8 mouse cellular contexts compared by ENCODE assay signal in the genomic region with DNA sequence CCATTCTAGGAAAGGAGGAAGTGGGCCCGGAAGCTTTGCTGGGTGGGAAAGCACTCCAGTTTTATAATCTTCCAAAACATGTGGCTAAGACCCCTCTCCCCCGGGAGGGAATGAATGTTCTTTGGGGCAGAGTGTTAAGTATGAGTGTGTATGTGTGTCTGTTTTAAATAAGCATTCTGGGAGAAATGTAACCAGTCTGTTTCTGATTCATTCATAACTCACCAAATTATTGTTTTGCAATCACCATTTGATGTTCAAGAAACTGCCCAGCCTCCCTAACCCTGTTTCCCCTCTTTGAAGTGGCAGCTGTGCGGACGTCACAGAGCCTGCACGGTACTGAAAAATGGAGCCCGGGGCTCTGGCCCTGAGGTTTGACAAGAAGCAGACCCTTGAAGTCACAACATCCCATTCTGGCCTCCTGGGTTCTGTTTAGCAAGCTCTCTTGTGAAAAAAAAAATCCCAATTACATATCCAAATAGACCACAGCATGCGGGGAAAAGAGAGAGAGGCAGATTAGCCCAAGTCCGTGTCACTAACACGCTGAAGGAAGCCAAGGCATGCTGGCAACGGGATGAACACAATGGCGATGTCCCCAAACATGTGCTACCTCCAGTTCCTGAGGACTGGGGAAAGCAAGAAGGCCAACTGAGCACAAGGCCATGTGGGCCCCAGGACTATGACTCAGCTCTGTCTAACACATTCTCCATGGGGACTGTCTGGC.
DNase-seq lines count a peak whose midpoint lies in the region; ATAC-seq lines count a peak whose summit lies in the region.

No protein-coding gene starts in this region.

- H3K9me3 ChIP-seq in forebrain, embryonic 13.5 days (replicated peaks): no peaks in the 10 kb centered on the region
- H3K9me3 ChIP-seq in forebrain, embryonic 12.5 days: no peaks in the 10 kb centered on the region
- no peaks in the 10 kb centered on the region for H3K9me3 ChIP-seq in embryonic facial prominence, embryonic 13.5 days
- no peaks in the 10 kb centered on the region for H3K9me3 ChIP-seq in kidney, embryonic 15.5 days (replicated peaks)

- DNase-seq in Muller cell, postnatal 12 days (ENCODE audit: inconsistent ontology term): peak; percentile 45
- peak; percentile 83 for DNase-seq in lung, postnatal 10 days
- no peak for DNase-seq in urinary bladder, postnatal 4 days (ENCODE audit: low spot score in 2 of 2)
- no peak for DNase-seq in layer of hippocampus, adult 9-10 months (ENCODE audit: low spot score)

- H3K4me2 ChIP-seq in forebrain, embryonic 13.5 days: no peak overlapping the region
- H3K4me2 ChIP-seq in forebrain, embryonic 12.5 days: no peak overlapping the region
- H3K4me2 ChIP-seq in embryonic facial prominence, embryonic 13.5 days: 0 out of 2 replicates have a peak overlapping the region, but pooled peaks have one; percentile 2
- H3K4me2 ChIP-seq in kidney, embryonic 15.5 days: no peak overlapping the region

- no peak overlapping the region for H3K9ac ChIP-seq in forebrain, embryonic 13.5 days
- no peak overlapping the region for H3K9ac ChIP-seq in forebrain, embryonic 12.5 days
- no peak overlapping the region for H3K9ac ChIP-seq in embryonic facial prominence, embryonic 13.5 days
- no peak overlapping the region for H3K9ac ChIP-seq in kidney, embryonic 15.5 days

- no peaks in the 10 kb centered on the region for H3K27me3 ChIP-seq in forebrain, embryonic 13.5 days
- H3K27me3 ChIP-seq in forebrain, embryonic 12.5 days: no peaks in the 10 kb centered on the region
- H3K27me3 ChIP-seq in embryonic facial prominence, embryonic 13.5 days: no peaks in the 10 kb centered on the region
- H3K27me3 ChIP-seq in kidney, embryonic 15.5 days: no peaks in the 10 kb centered on the region

- H3K4me1 ChIP-seq in forebrain, embryonic 13.5 days: peaks cover 11% of the 10 kb centered on the region
- peaks cover 6% of the 10 kb centered on the region for H3K4me1 ChIP-seq in forebrain, embryonic 12.5 days
- H3K4me1 ChIP-seq in embryonic facial prominence, embryonic 13.5 days: peaks cover 28% of the 10 kb centered on the region
- peaks cover 9% of the 10 kb centered on the region for H3K4me1 ChIP-seq in kidney, embryonic 15.5 days

- 54% methylated on average over 11 of the region's 11 CpGs for WGBS in forebrain, embryonic 13.5 days
- 53% methylated on average over 11 of the region's 11 CpGs for WGBS in forebrain, embryonic 12.5 days
- WGBS in embryonic facial prominence, embryonic 13.5 days: 28% methylated on average over 11 of the region's 11 CpGs
- 62% methylated on average over 11 of the region's 11 CpGs for WGBS in kidney, embryonic 15.5 days

- H3K4me3 ChIP-seq in forebrain, embryonic 13.5 days: no peak overlapping the region
- H3K4me3 ChIP-seq in forebrain, embryonic 12.5 days (replicated peaks): no peak overlapping the region
- H3K4me3 ChIP-seq in embryonic facial prominence, embryonic 13.5 days: no peak overlapping the region
- no peak overlapping the region for H3K4me3 ChIP-seq in kidney, embryonic 15.5 days (replicated peaks)

- H3K36me3 ChIP-seq in forebrain, embryonic 13.5 days (ENCODE audit: poor library complexity, severe bottlenecking): no peaks in the 10 kb centered on the region
- no peaks in the 10 kb centered on the region for H3K36me3 ChIP-seq in forebrain, embryonic 12.5 days (replicated peaks)
- H3K36me3 ChIP-seq in embryonic facial prominence, embryonic 13.5 days: no peaks in the 10 kb centered on the region
- no peaks in the 10 kb centered on the region for H3K36me3 ChIP-seq in kidney, embryonic 15.5 days

- H3K27ac ChIP-seq in forebrain, embryonic 13.5 days: 0 out of 2 replicates have a peak overlapping the region, but pooled peaks have one; percentile 26
- no peak overlapping the region for H3K27ac ChIP-seq in forebrain, embryonic 12.5 days
- H3K27ac ChIP-seq in embryonic facial prominence, embryonic 13.5 days: peak overlapping the region; percentile 48
- H3K27ac ChIP-seq in kidney, embryonic 15.5 days: no peak overlapping the region

- no peak for ATAC-seq in forebrain, embryonic 13.5 days
- ATAC-seq in forebrain, embryonic 12.5 days (ENCODE audit: low FRiP score): no peak
- no peak for ATAC-seq in embryonic facial prominence, embryonic 13.5 days (ENCODE audit: insufficient number of reproducible peaks, insufficient read depth, low FRiP score, low TSS enrichment, low read depth)
- no peak for ATAC-seq in kidney, embryonic 15.5 days (replicated peaks; ENCODE audit: low FRiP score)

Comparison
In these comparisons a context has a peak if more than half of its experiments do, and no peak if none do; other contexts are left out.
1. H3K27ac ChIP-seq: peak in forebrain, embryonic 13.5 days (single experiment) and embryonic facial prominence, embryonic 13.5 days (single experiment); none in forebrain, embryonic 12.5 days (single experiment) and kidney, embryonic 15.5 days (single experiment).
2. DNase-seq: peak in Muller cell, postnatal 12 days (single experiment) and lung, postnatal 10 days (single experiment); none in urinary bladder, postnatal 4 days (0 of 2) and layer of hippocampus, adult 9-10 months (single experiment).